9 mouse cellular contexts compared by ENCODE assay signal in genomic region chr7:64125994-64126393, GRCm38 (mm10). TPM values are rescaled to one million over a fixed set of nuclear protein-coding genes. Genes with fewer than 3 reads are reported as not detected.
"Had no signal": no experiment of that assay in that cellular context is flagged by ENCODE, and none has a peak within 500 bp of the region (broad histone marks: within the 10 kb centered on the region; RNA-seq: fewer than 3 reads in every experiment).

No protein-coding gene starts in this region.

RNA-seq across cellular contexts. Expression of gene Trpm1, which starts 27.6 kb away (rescaled TPM):
- polyA plus RNA-seq: heart, embryonic 12.5 days; heart, embryonic 14.5 days; intestine, embryonic 14.5 days; intestine, embryonic 15.5 days; intestine, embryonic 16.5 days; intestine, postnatal 0 days; kidney, embryonic 14.5 days; kidney, embryonic 15.5 days; large intestine, adult 2 months had no signal
